Mouse (Mus musculus) intestine, embryonic 14.5 days (tissue): ENCODE measurements around the gene Spata45. TPM values are rescaled to one million over a fixed set of nuclear protein-coding genes. Genes with fewer than 3 reads are reported as not detected.
A peak's percentile ranks its signal among the peaks of the same experiment; 100 is the strongest.

Experiments
- ATAC-seq: fragments of 200-750 bp; cut with Nextera tagmentation; replicated peaks from 2 replicates; pipeline ENCODE4 v1.8.0; 2017; ENCODE audit warnings: low read depth, moderate number of reproducible peaks, moderate TSS enrichment, moderate library complexity; ENCODE audit not compliant: low FRiP score, low TSS enrichment
- DNase-seq: peaks from one replicate; pipeline ENCODE4 v3.0.0-alpha.2; 2018; ENCODE audit warnings: low spot score
- H3K27ac ChIP-seq: fragments of 300-500 bp; sonication (generic); 2 replicates; pipeline ENCODE4 v1.5.1; 2014; ENCODE audit warnings: low read depth, mild to moderate bottlenecking, control low read depth
- H3K27me3 ChIP-seq: fragments of 300-500 bp; sonication (generic); replicated peaks from 2 replicates; pipeline ENCODE4 v1.6.1; 2014; ENCODE audit warnings: low read length, control low read depth; ENCODE audit not compliant: control insufficient read depth, insufficient read depth
- H3K36me3 ChIP-seq: fragments of 300-500 bp; sonication (generic); 2 replicates; pipeline ENCODE4 v1.6.1; 2014; ENCODE audit warnings: low read length, control low read depth; ENCODE audit not compliant: control insufficient read depth, insufficient read depth
- H3K4me1 ChIP-seq: fragments of 300-500 bp; sonication (generic); replicated peaks from 2 replicates; pipeline ENCODE4 v1.6.1; 2014; ENCODE audit warnings: low read length, control low read depth, mixed read lengths; ENCODE audit not compliant: control insufficient read depth, insufficient read depth
- H3K4me2 ChIP-seq: fragments of 300-500 bp; sonication (generic); 2 replicates; pipeline ENCODE4 v1.6.1; 2014; ENCODE audit warnings: low read length
- H3K4me3 ChIP-seq: fragments of 300-500 bp; sonication (generic); 2 replicates; pipeline ENCODE4 v1.5.1; 2014; ENCODE audit warnings: low read depth, low read length, control low read depth, mixed read lengths
- H3K9ac ChIP-seq: fragments of 300-500 bp; sonication (generic); 2 replicates; pipeline ENCODE4 v1.6.1; 2014; ENCODE audit warnings: mild to moderate bottlenecking, low read length
- H3K9me3 ChIP-seq: fragments of 300-500 bp; sonication (generic); 2 replicates; pipeline ENCODE4 v1.6.1; 2016; ENCODE audit warnings: low read length, control low read depth; ENCODE audit not compliant: control insufficient read depth
- WGBS: fragments of 180-500 bp; shearing (Covaris S2); extraction: QIAGEN DNeasy Blood & Tissue Kit; methylation state at CpG from one replicate; pipeline ENCODE4 v1.1.7; 2014; 5-methylcytosine and 5-hydroxymethylcytosine counted together
- polyA plus RNA-seq: library from polyadenylated mRNA; unstranded; fragments of >200 nt; fragmentation: Nextera tagmentation; extraction: Ambion mirVana; gene quantifications from 2 replicates; pipeline ENCODE4 v1.2.1, GENCODE M21; 2014

Gene Spata45
- polyA plus RNA-seq, 1 experiment from 2014 or later, result not detected

DNA sequence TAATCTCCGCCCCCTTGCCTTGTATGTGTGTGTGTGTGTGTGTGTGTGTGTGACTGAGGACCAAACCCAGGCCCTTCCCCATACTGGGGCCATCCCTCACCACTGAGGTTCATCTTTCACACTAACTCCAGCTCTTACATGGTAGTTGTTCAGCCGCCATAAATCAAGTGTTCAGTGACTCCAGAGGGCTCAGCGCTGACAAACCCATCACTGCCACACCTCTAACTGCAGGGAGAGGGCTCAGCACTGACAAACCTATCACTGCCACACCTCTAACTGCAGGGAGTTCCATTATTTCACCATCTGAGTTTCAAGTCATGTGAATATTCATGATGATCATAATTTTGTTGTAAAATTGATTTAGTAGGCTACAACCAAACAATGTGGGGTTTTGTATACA, 17.1 kb downstream of the Spata45 start:
- no peaks in the 10 kb centered on the region for H3K4me1 ChIP-seq
- no peaks in the 10 kb centered on the region for H3K27me3 ChIP-seq
- DNase-seq (no peak), ATAC-seq (no peak)
- H3K9ac ChIP-seq, result no peak overlapping the region
- WGBS, result 76% methylated on average over 3 of the region's 3 CpGs
- no peak overlapping the region for H3K27ac ChIP-seq
- no peaks in the 10 kb centered on the region for H3K36me3 ChIP-seq
- no peak overlapping the region for H3K4me2 ChIP-seq
- no peaks in the 10 kb centered on the region for H3K9me3 ChIP-seq
- H3K4me3 ChIP-seq, result no peak overlapping the region

DNA sequence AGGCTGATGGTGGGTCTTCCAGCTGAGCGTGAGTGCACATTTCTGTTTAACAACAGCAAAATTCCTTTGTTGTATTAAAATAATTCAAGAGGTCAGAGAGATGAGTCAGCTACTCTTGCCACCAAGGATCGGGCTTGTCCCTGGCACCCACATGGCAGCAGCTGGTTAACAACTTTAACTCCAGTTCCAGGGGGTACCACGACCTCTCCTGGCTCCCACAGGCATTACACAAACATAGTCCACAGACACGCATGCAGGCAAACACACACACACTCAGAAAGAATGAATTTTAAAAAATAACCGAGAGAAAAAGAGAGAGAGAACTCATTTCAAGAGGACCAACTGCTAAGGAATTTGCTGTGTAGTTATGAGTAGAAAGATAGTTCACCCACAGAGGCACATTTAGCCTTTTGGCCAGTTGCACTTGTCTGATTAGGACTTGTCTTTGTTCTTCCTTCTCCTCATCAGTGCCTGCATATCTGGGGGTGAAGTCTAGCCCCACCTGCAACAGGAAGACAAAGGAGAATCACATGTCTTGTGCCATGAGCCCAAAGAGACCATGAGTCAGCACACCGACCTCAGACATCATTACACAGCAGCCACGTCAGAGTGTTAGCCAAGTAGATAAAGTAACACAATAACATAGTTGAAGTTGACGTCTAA, 18.6 kb downstream of the Spata45 start:
- H3K27ac ChIP-seq, result no peak overlapping the region
- no peak for ATAC-seq
- WGBS, result 75% methylated on average over 8 of the region's 8 CpGs

DNA sequence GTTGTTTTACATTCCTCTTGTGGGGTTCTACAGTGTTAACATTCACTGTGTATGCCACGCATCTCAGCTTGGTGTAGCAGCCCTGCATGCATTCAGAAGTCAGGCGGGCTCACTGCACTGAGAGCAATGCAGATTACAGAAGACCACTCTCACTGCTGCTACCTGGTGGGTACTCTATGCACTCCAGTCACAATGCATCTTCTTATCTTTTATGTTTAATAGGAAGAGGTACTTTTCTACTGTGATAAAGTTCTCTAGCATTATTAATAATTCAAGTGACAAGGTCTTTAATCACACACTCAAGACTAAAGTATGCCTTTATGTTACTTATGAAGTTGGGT, 19.1 kb downstream of the Spata45 start:
- whole genome bisulfite sequencing, result 68% methylated on average over 2 of the region's 2 CpGs
- H3K9me3 ChIP-seq, result no peaks in the 10 kb centered on the region
- no peaks in the 10 kb centered on the region for H3K36me3 ChIP-seq
- no peak overlapping the region for H3K4me3 ChIP-seq
- no peaks in the 10 kb centered on the region for H3K4me1 ChIP-seq
- no peaks in the 10 kb centered on the region for H3K27me3 ChIP-seq
- H3K9ac ChIP-seq, result no peak overlapping the region
- no peak overlapping the region for H3K4me2 ChIP-seq
- DNase-seq (no peak), ATAC-seq (no peak)
- H3K27ac ChIP-seq, result no peak overlapping the region

More for the DNA sequence above, 18.6 kb downstream of the Spata45 start:
- Histone ChIP-seq H3K9ac (no peak overlapping the region), H3K9me3 (no peaks in the 10 kb centered on the region), H3K4me3 (no peak overlapping the region), H3K27me3 (no peaks in the 10 kb centered on the region), H3K36me3 (no peaks in the 10 kb centered on the region), H3K4me1 (no peaks in the 10 kb centered on the region), H3K4me2 (no peak overlapping the region)
- no peak for DNase-seq

DNA sequence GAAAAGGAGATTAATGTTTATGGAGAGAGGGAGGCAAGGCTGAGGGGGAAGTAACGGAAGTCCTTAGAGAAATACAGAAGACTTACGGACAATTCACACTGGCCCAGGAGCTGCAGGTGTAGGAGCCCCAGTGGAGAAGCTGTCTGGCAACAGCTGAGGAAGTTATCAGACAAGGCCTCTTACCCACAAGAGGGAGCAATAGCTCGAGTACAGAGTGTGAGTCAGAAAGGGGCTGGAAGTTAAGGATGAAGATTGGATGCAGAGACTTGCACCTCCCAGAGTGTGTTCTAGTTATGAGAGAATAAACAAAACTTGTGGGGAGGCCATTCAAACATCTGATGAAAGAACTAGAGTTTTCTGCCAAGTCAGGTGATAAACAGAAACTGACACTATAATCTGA, 21.0 kb downstream of the Spata45 start:
- 72% methylated on average over 3 of the region's 3 CpGs for WGBS

DNA sequence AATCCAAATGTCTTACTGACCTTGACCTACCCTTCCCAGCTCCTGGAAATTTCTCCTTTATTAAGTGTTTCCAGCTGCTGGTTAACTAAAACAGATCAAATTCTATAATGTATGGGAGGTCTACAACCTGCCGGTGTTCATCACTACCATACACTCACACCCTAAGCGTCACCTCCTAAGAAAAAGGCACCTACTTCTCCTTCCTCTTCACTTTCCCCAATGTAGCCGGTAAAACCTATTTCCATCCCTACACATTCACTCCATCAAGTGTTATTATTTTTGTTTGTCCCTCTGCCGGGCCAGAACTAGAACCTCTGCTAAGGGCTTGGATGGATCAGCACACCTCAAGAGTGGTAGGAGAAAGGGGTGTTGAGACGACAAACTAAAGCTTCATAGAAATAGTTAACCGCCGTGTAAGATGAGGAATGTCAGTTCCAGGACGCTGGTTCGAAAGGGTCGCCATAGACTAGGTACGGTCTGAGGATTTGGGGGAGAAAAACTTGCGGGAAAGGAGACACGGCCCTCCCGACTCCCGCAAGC, 25.9 kb downstream of the Spata45 start:
- Histone ChIP-seq H3K4me1 (peaks cover 13% of the 10 kb centered on the region), H3K4me2 (peak overlapping the region; percentile 84), H3K27me3 (no peaks in the 10 kb centered on the region), H3K4me3 (peak overlapping the region; percentile 94), H3K27ac (peak overlapping the region; percentile 23; the same call in 1 of the 2 replicates), H3K9me3 (no peaks in the 10 kb centered on the region), H3K9ac (peak overlapping the region; percentile 78), H3K36me3 (peaks cover 16% of the 10 kb centered on the region)
- ATAC-seq, result no peak; the same call in 1 of the 2 replicates
- no peak for DNase-seq
- WGBS, result 5% methylated on average over 15 of the region's 15 CpGs

More for the DNA sequence above, 21.0 kb downstream of the Spata45 start:
- no peak for DNase-seq
- Histone ChIP-seq H3K36me3 (no peaks in the 10 kb centered on the region), H3K9ac (no peak overlapping the region), H3K9me3 (no peaks in the 10 kb centered on the region), H3K4me2 (no peak overlapping the region), H3K27me3 (no peaks in the 10 kb centered on the region), H3K27ac (no peak overlapping the region), H3K4me3 (no peak overlapping the region), H3K4me1 (peaks cover 5% of the 10 kb centered on the region; the same call in 1 of the 2 replicates)
- no peak for ATAC-seq

DNA sequence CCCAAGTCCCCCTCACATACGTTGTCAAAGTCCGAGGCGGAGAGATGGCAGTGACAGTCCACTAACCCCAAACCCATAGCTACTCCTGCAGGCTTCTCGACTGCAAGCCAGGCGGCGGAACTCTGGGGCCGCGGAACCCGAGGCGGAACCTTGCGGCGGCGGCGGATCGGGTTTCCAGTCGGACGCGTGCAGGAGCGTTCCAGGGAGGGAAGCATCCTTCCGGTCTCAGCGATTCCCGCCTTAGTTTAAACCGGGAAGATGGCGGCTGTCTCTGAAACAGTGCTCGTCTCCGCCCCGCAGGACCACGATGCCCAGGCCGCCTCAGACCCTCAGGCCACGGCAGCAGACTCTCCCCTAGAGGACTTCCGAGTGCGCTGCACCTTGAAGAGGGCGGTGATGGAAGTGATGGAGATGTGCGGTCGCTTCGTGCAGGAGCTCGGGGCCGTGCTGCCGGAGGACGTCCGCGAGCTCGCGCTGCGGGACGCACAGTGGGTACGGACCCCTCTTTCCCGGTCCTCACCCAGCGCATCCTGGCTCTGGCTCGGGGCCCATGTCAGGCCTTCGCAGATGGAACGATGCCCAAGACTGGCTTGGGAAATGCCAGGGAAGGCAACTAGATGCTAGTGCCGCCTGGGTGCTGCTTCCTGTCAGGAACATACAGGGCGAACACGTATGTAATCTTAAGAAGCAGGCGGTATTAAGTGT, 26.5 kb downstream of the Spata45 start, which contains the start of the genes Tatdn3 and Nsl1:
Tatdn3 (minus strand) TSS at position 152 of the 705 bp plus-strand sequence.
Nsl1 (plus strand) TSS at position 232 of the 705 bp plus-strand sequence.
- WGBS, result under 1% methylated on average over 56 of the region's 56 CpGs
- DNase-seq, result peak; percentile 99
- ATAC-seq, result peak; percentile 91
- Histone ChIP-seq H3K9ac (peak within 1 kb of the TSS; percentile 78), H3K4me3 (peak within 1 kb of the TSS; percentile 94), H3K36me3 (peaks cover 22% of the 10 kb centered on the region), H3K9me3 (no peaks in the 10 kb centered on the region), H3K27me3 (no peaks in the 10 kb centered on the region), H3K4me2 (peak within 1 kb of the TSS; percentile 84), H3K27ac (peak within 1 kb of the TSS; percentile 23; the same call in 1 of the 2 replicates), H3K4me1 (peaks cover 13% of the 10 kb centered on the region)

DNA sequence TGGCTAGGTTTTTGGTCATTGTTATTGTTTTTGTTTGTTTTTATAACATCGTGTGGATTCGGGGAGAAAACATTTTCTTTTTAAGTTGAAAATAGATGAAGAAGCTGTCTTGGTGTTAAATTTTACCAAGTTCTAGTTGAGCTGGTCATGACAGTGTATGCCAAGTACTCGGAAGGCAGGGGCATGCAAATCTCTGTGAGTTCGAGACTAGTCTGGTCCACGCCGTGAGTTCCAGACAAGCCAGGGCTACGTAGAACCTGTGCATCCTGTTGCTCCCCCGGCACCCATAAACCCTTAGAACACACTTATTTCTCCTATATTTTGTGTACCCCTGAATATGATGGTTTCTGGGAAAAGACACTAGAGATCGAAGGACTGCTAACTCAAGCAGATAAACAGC, 27.3 kb downstream of the Spata45 start:
- H3K36me3 ChIP-seq, result peaks cover 28% of the 10 kb centered on the region
- H3K27ac ChIP-seq, result no peak overlapping the region
- H3K9ac ChIP-seq, result peak overlapping the region; percentile 78
- DNase-seq, result no peak
- peaks cover 13% of the 10 kb centered on the region for H3K4me1 ChIP-seq
- H3K4me2 ChIP-seq, result peak overlapping the region; percentile 84
- no peak for ATAC-seq
- H3K9me3 ChIP-seq, result no peaks in the 10 kb centered on the region
- WGBS, result 62% methylated on average over 9 of the region's 9 CpGs
- H3K4me3 ChIP-seq, result peak overlapping the region; percentile 94
- no peaks in the 10 kb centered on the region for H3K27me3 ChIP-seq

DNA sequence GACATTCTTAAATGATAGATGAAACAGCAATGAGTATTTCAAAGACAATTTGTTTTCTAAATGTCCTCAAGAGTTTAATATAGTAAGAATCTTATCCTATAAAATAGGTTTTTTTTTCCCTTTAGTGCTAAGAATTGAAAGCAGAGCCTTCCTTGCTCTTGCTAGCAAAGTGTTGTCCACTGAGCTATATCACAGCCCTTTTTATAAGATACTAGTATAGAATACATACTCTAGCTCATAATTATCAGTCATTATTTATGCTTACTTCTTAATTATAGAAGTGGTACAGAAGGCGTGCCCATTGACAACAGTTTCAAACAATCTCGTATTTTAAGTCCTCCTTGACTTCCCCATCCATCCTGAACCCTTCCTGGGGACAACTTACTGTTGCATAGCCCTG, 28.1 kb downstream of the Spata45 start:
- no peak overlapping the region for H3K4me3 ChIP-seq
- no peak overlapping the region for H3K4me2 ChIP-seq
- H3K27ac ChIP-seq, result no peak overlapping the region
- no peaks in the 10 kb centered on the region for H3K9me3 ChIP-seq
- no peaks in the 10 kb centered on the region for H3K27me3 ChIP-seq
- H3K9ac ChIP-seq, result no peak overlapping the region
- ATAC-seq (no peak), DNase-seq (no peak)
- WGBS, result 84% methylated on average over 2 of the region's 2 CpGs
- peaks cover 37% of the 10 kb centered on the region for H3K36me3 ChIP-seq
- peaks cover 13% of the 10 kb centered on the region for H3K4me1 ChIP-seq
